20 mouse cellular contexts compared by ENCODE assay signal in genomic region chr14:60976231-60976630, GRCm38 (mm10).
"Had no signal": no experiment of that assay in that cellular context is flagged by ENCODE, and none has a peak within 500 bp of the region (broad histone marks: within the 10 kb centered on the region; RNA-seq: fewer than 3 reads in every experiment).

No protein-coding gene starts in this region.

- H3K9me3 ChIP-seq: limb, embryonic 10.5 days; limb, embryonic 13.5 days; lung, embryonic 15.5 days; midbrain, embryonic 10.5 days; midbrain, embryonic 13.5 days; neural tube, embryonic 13.5 days had no signal

- H3K4me2 ChIP-seq: limb, embryonic 13.5 days; lung, embryonic 15.5 days; midbrain, embryonic 13.5 days; neural tube, embryonic 13.5 days had no signal

- H3K4me3 ChIP-seq: layer of hippocampus, adult 2 months; limb, embryonic 10.5 days; limb, embryonic 13.5 days; lung, embryonic 15.5 days; megakaryocyte, embryonic 14.5 days; midbrain, embryonic 10.5 days; midbrain, embryonic 13.5 days; myocyte; neural tube, embryonic 13.5 days had no signal

- ATAC-seq: intestine, postnatal 0 days; midbrain, embryonic 13.5 days; midbrain, embryonic 16.5 days had no signal

- H3K27me3 ChIP-seq: limb, embryonic 13.5 days; lung, embryonic 15.5 days; megakaryocyte, embryonic 14.5 days; midbrain, embryonic 13.5 days; neural tube, embryonic 13.5 days had no signal

- DNase-seq: kidney, postnatal 25 days; layer of hippocampus, adult 9-11 months; lung, postnatal 10 days; lung, postnatal 36 days; thymus, adult 2 months; thymus, postnatal 14 days; thymus, postnatal 4 days had no signal

- H3K9ac ChIP-seq: limb, embryonic 13.5 days; liver, embryonic 14.5 days; lung, embryonic 15.5 days; midbrain, embryonic 13.5 days; neural tube, embryonic 13.5 days had no signal

- H3K27ac ChIP-seq: kidney, postnatal 0 days; layer of hippocampus, adult 2 months; limb, embryonic 10.5 days; limb, embryonic 13.5 days; liver, embryonic 14.5 days; lung, embryonic 15.5 days; midbrain, embryonic 10.5 days; midbrain, embryonic 13.5 days; neural tube, embryonic 13.5 days had no signal

- H3K4me1 ChIP-seq: megakaryocyte, embryonic 14.5 days; midbrain, embryonic 13.5 days; neural tube, embryonic 13.5 days had no signal
